Mouse (Mus musculus) midbrain, postnatal 0 days (tissue): Measurements from ENCODE around the gene Smim13. TPM values are rescaled to one million over a fixed set of nuclear protein-coding genes. Genes with fewer than 3 reads are reported as not detected.
"Not testable (repeated sequence)": the region's sequence is repeated elsewhere in the genome, so short reads cannot be mapped to it uniquely, and the experiment has no call there.

Experiments
- ATAC-seq: fragments of 200-750 bp; cut with Nextera tagmentation; 2 replicates; pipeline ENCODE4 v1.8.0; 2017; ENCODE audit warnings: moderate number of reproducible peaks, mild to moderate bottlenecking, moderate TSS enrichment, moderate library complexity; ENCODE audit not compliant: low FRiP score
- DNase-seq: peaks from one replicate; pipeline ENCODE4 v3.0.0-alpha.2; 2015; ENCODE audit warnings: low spot score
- H3K27ac ChIP-seq: fragments of 300-500 bp; sonication (generic); 2 replicates; pipeline ENCODE4 v1.5.1; 2014; ENCODE audit warnings: low read depth, mild to moderate bottlenecking, low read length, mixed read lengths
- H3K27me3 ChIP-seq: fragments of 300-500 bp; sonication (generic); 2 replicates; pipeline ENCODE4 v1.6.1; 2014; ENCODE audit warnings: low read length, control low read depth, mixed read lengths; ENCODE audit not compliant: insufficient read depth
- H3K36me3 ChIP-seq: fragments of 300-500 bp; sonication (generic); 2 replicates; pipeline ENCODE4 v1.6.1; 2014; ENCODE audit warnings: low read length, control low read depth, mixed read lengths; ENCODE audit not compliant: insufficient read depth
- H3K4me1 ChIP-seq: fragments of 300-500 bp; sonication (generic); 2 replicates; pipeline ENCODE4 v1.6.1; 2014; ENCODE audit warnings: mild to moderate bottlenecking, control low read depth, antibody characterized with exemption, low read length, mixed read lengths; ENCODE audit not compliant: insufficient read depth
- H3K4me2 ChIP-seq: fragments of 300-500 bp; sonication (generic); 2 replicates; pipeline ENCODE4 v1.6.1; 2014; ENCODE audit warnings: low read depth, mild to moderate bottlenecking, low read length, mixed read lengths; ENCODE audit not compliant: poor library complexity, severe bottlenecking
- H3K4me3 ChIP-seq: fragments of 300-500 bp; sonication (generic); 2 replicates; pipeline ENCODE4 v1.5.1; 2014; ENCODE audit warnings: low read depth, mild to moderate bottlenecking, low read length, moderate library complexity
- H3K9ac ChIP-seq: fragments of 300-500 bp; sonication (generic); replicated peaks from 2 replicates; pipeline ENCODE4 v1.6.1; 2014; ENCODE audit warnings: mild to moderate bottlenecking, low read length, moderate library complexity, mixed read lengths; ENCODE audit not compliant: poor library complexity, severe bottlenecking
- H3K9me3 ChIP-seq: fragments of 300-500 bp; sonication (generic); 2 replicates; pipeline ENCODE4 v1.6.1; 2016; ENCODE audit warnings: low read length, control low read depth
- CTCF ChIP-seq: IDR thresholded peaks from 2 replicates; pipeline ENCODE4 v1.5.1; 2016; ENCODE audit warnings: antibody characterized with exemption, mild to moderate bottlenecking
- WGBS: fragments of 180-500 bp; shearing (Covaris S2); extraction: QIAGEN DNeasy Blood & Tissue Kit; methylation state at CpG from one replicate; pipeline ENCODE4 v1.1.7; 2014; 5-methylcytosine and 5-hydroxymethylcytosine counted together
- polyA plus RNA-seq: library from polyadenylated mRNA; unstranded; fragments of >200 nt; fragmentation: Nextera tagmentation; extraction: Ambion mirVana; gene quantifications from 2 replicates; pipeline ENCODE4 v1.2.1, GENCODE M21; 2015
- total RNA-seq: library from RNA; depleted of rRNA; stranded (reverse); fragments of >200 nt; gene quantifications from 2 replicates; pipeline ENCODE4 v1.2.3, GENCODE M21; 2014

The Smim13 gene
- total and polyA plus RNA-seq, 2 experiments from 2014 or later = 27.8 to 46.5 TPM

GRCm38 (mm10) chr13:41252736-41253135 is 3.1 kb downstream of the Smim13 start:
- no peaks in the 10 kb centered on the region for H3K9me3 ChIP-seq
- TF ChIP-seq CTCF = no peak
- WGBS = 94% methylated on average over 7 of the region's 7 CpGs
- ATAC-seq (no peak), DNase-seq (no peak)
- H3K9ac ChIP-seq = no peak overlapping the region
- no peaks in the 10 kb centered on the region; the same call in 1 of the 2 replicates for H3K4me1 ChIP-seq
- no peak overlapping the region for H3K4me3 ChIP-seq
- no peaks in the 10 kb centered on the region for H3K27me3 ChIP-seq
- H3K4me2 ChIP-seq = no peak overlapping the region
- H3K27ac ChIP-seq = no peak overlapping the region
- H3K36me3 ChIP-seq = no peaks in the 10 kb centered on the region

- Histone ChIP-seq H3K27me3 (no peaks in the 10 kb centered on the region), H3K27ac (no peak overlapping the region), H3K9me3 (no peaks in the 10 kb centered on the region), H3K9ac (no peak overlapping the region), H3K4me2 (no peak overlapping the region), H3K4me3 (no peak overlapping the region), H3K36me3 (no peaks in the 10 kb centered on the region), H3K4me1 (no peaks in the 10 kb centered on the region; the same call in 1 of the 2 replicates)
- 51% methylated on average over 5 of the region's 5 CpGs for WGBS
- DNase-seq (no peak), ATAC-seq (no peak)
- TF ChIP-seq CTCF = no peak
Observed at GRCm38 (mm10) chr13:41256126-41256525, 6.5 kb downstream of the Smim13 start.

GRCm38 (mm10) chr13:41256962-41257361 is 7.3 kb downstream of the Smim13 start:
- DNase-seq = no peak
- WGBS = 92% methylated on average over 3 of the region's 3 CpGs

GRCm38 (mm10) chr13:41257851-41258250 is 8.2 kb downstream of the Smim13 start:
- H3K4me1 ChIP-seq = no peaks in the 10 kb centered on the region
- ATAC-seq (no peak), DNase-seq (no peak)
- H3K9ac ChIP-seq = no peak overlapping the region
- WGBS = 81% methylated on average over 4 of the region's 4 CpGs
- no peak overlapping the region for H3K4me3 ChIP-seq
- no peak overlapping the region for H3K4me2 ChIP-seq
- H3K9me3 ChIP-seq = no peaks in the 10 kb centered on the region
- no peak for TF ChIP-seq CTCF
- no peak overlapping the region for H3K27ac ChIP-seq
- no peaks in the 10 kb centered on the region for H3K27me3 ChIP-seq
- no peaks in the 10 kb centered on the region for H3K36me3 ChIP-seq

More at GRCm38 (mm10) chr13:41256962-41257361, 7.3 kb downstream of the Smim13 start:
- H3K36me3 ChIP-seq = no peaks in the 10 kb centered on the region
- no peaks in the 10 kb centered on the region for H3K4me1 ChIP-seq
- H3K27ac ChIP-seq = no peak overlapping the region
- H3K4me2 ChIP-seq = no peak overlapping the region
- no peaks in the 10 kb centered on the region for H3K27me3 ChIP-seq
- H3K9ac ChIP-seq = no peak overlapping the region
- no peak for TF ChIP-seq CTCF
- no peak overlapping the region for H3K4me3 ChIP-seq
- no peaks in the 10 kb centered on the region for H3K9me3 ChIP-seq
- ATAC-seq = no peak

GRCm38 (mm10) chr13:41261617-41262016 is 12.0 kb downstream of the Smim13 start:
- not testable (repeated sequence) for H3K4me3 ChIP-seq, H3K36me3 ChIP-seq, DNase-seq, ATAC-seq, H3K9me3 ChIP-seq, H3K4me1 ChIP-seq, H3K27ac ChIP-seq, H3K9ac ChIP-seq, H3K4me2 ChIP-seq, H3K27me3 ChIP-seq
- 94% methylated on average over 8 of the region's 8 CpGs for WGBS

- no peaks in the 10 kb centered on the region for H3K27me3 ChIP-seq
- 91% methylated on average over 5 of the region's 5 CpGs for WGBS
- H3K4me2 ChIP-seq = no peak overlapping the region
- TF ChIP-seq CTCF = no peak
- DNase-seq = no peak
- no peaks in the 10 kb centered on the region for H3K36me3 ChIP-seq
- H3K4me3 ChIP-seq = no peak overlapping the region
- H3K4me1 ChIP-seq = no peaks in the 10 kb centered on the region
- no peak overlapping the region for H3K27ac ChIP-seq
- no peaks in the 10 kb centered on the region for H3K9me3 ChIP-seq
- no peak for ATAC-seq
- H3K9ac ChIP-seq = no peak overlapping the region
Observed at GRCm38 (mm10) chr13:41263304-41264006, 13.8 kb downstream of the Smim13 start.
